Mouse (Mus musculus) layer of hippocampus, adult 8-10 months (tissue): ENCODE results near the gene Otulin. TPM values are rescaled to one million over a fixed set of nuclear protein-coding genes. Genes with fewer than 3 reads are reported as not detected.

Source experiments
- DNase-seq, 2 experiments: peaks; one replicate each; pipeline ENCODE4 v3.0.0; 2022; ENCODE audit warnings: low spot score in 2 of 2
- total RNA-seq, 4 experiments: library from RNA; stranded (reverse); gene quantifications; 2 replicates each; pipeline ENCODE4 v1.2.4; 2022

The Otulin gene
- total RNA-seq, 4 experiments from 2014 or later: 18.4 to 25.5 (median 21.9) TPM

- DNase-seq: no peak
Observed at GRCm38 (mm10) chr15:27582428-27582827, 48.1 kb downstream of the Otulin start.

- no peak for DNase-seq
Observed at GRCm38 (mm10) chr15:27581640-27582039, 48.9 kb downstream of the Otulin start.

- DNase-seq: no peak
Observed at GRCm38 (mm10) chr15:27580771-27581170, 49.7 kb downstream of the Otulin start.

GRCm38 (mm10) chr15:27579853-27580252 is 50.6 kb downstream of the Otulin start:
- DNase-seq: no peak

- no peak for DNase-seq
Observed at GRCm38 (mm10) chr15:27578918-27579317, 51.6 kb downstream of the Otulin start.

- DNase-seq: no peak
Observed at GRCm38 (mm10) chr15:27577915-27578780, 52.3 kb downstream of the Otulin start.

GRCm38 (mm10) chr15:27576886-27577285 is 53.6 kb downstream of the Otulin start:
- DNase-seq: no peak

- no peak for DNase-seq
Observed at GRCm38 (mm10) chr15:27575932-27576331, 54.6 kb downstream of the Otulin start.

GRCm38 (mm10) chr15:27574992-27575781 is 55.3 kb downstream of the Otulin start:
- no peak for DNase-seq

- DNase-seq: peak in 1 of 2 experiments; percentile 63
Observed at GRCm38 (mm10) chr15:27571179-27571578, 59.3 kb downstream of the Otulin start.

- no peak for DNase-seq
Observed at GRCm38 (mm10) chr15:27570385-27570784, 60.1 kb downstream of the Otulin start.

- DNase-seq: no peak
Observed at GRCm38 (mm10) chr15:27569924-27570323, 60.6 kb downstream of the Otulin start.

- DNase-seq: no peak
Observed at GRCm38 (mm10) chr15:27568371-27568770, 62.1 kb downstream of the Otulin start.

- DNase-seq: no peak
Observed at GRCm38 (mm10) chr15:27567356-27567755, 63.1 kb downstream of the Otulin start.

- peak; percentile 56 to 57 for DNase-seq
Observed at GRCm38 (mm10) chr15:27565626-27566185, 64.8 kb downstream of the Otulin start.

GRCm38 (mm10) chr15:27564106-27565100 is 66.1 kb downstream of the Otulin start:
- peak; percentile 73 to 76 for DNase-seq

- DNase-seq: no peak
Observed at GRCm38 (mm10) chr15:27560315-27560714, 70.2 kb downstream of the Otulin start.

GRCm38 (mm10) chr15:27558456-27559147 is 71.9 kb downstream of the Otulin start:
- no peak for DNase-seq

GRCm38 (mm10) chr15:27553554-27553953 is 76.9 kb downstream of the Otulin start:
- no peak for DNase-seq

- DNase-seq: no peak
Observed at GRCm38 (mm10) chr15:27552129-27552700, 78.3 kb downstream of the Otulin start.
